Mouse (Mus musculus) layer of hippocampus, adult 8-10 months (tissue): ENCODE results near the gene Pnrc2. TPM values are rescaled to one million over a fixed set of nuclear protein-coding genes. Genes with fewer than 3 reads are reported as not detected.

ENCODE experiments used
- DNase-seq, 2 experiments: peaks; one replicate each; pipeline ENCODE4 v3.0.0; 2022; ENCODE audit warnings: low spot score in 2 of 2
- total RNA-seq, 4 experiments: library from RNA; stranded (reverse); gene quantifications; 2 replicates each; pipeline ENCODE4 v1.2.4; 2022

The Pnrc2 gene
- total RNA-seq, result 10 to 100 TPM; 47.2 to 86.0 (median 47.7) TPM

- DNase-seq, result peak; percentile 86 to 89
Observed at GRCm38 (mm10) chr4:135873526-135874202, at the start of gene Pnrc2. Pnrc2 (minus strand) TSS chr4:135873850.

GRCm38 (mm10) chr4:135922190-135922589, 48.5 kb upstream of the Pnrc2 start:
- DNase-seq, result no peak

GRCm38 (mm10) chr4:135921257-135922120, 47.8 kb upstream of the Pnrc2 start:
- no peak for DNase-seq

GRCm38 (mm10) chr4:135920304-135921241, 46.9 kb upstream of the Pnrc2 start, which contains the start of gene Fuca1:
Fuca1 (plus strand) TSS chr4:135920735.
- DNase-seq, result peak; percentile 90 to 95

- DNase-seq, result no peak
Observed at GRCm38 (mm10) chr4:135919280-135919639, 45.6 kb upstream of the Pnrc2 start.

GRCm38 (mm10) chr4:135918635-135919279, 45.1 kb upstream of the Pnrc2 start:
- no peak for DNase-seq

GRCm38 (mm10) chr4:135913433-135913832, 39.8 kb upstream of the Pnrc2 start:
- DNase-seq, result no peak

GRCm38 (mm10) chr4:135912835-135913234, 39.2 kb upstream of the Pnrc2 start:
- no peak for DNase-seq

- DNase-seq, result no peak
Observed at GRCm38 (mm10) chr4:135912164-135912563, 38.5 kb upstream of the Pnrc2 start.

- no peak for DNase-seq
Observed at GRCm38 (mm10) chr4:135911531-135911930, 37.9 kb upstream of the Pnrc2 start.

- DNase-seq, result no peak
Observed at GRCm38 (mm10) chr4:135909326-135910066, 35.8 kb upstream of the Pnrc2 start.

GRCm38 (mm10) chr4:135906633-135907032, 33.0 kb upstream of the Pnrc2 start:
- no peak for DNase-seq

- no peak for DNase-seq
Observed at GRCm38 (mm10) chr4:135904810-135905209, 31.2 kb upstream of the Pnrc2 start.

GRCm38 (mm10) chr4:135902606-135903242, 29.1 kb upstream of the Pnrc2 start:
- DNase-seq, result no peak

GRCm38 (mm10) chr4:135900008-135900407, 26.4 kb upstream of the Pnrc2 start:
- no peak for DNase-seq

- DNase-seq, result no peak
Observed at GRCm38 (mm10) chr4:135899050-135899448, 25.4 kb upstream of the Pnrc2 start.

- DNase-seq, result no peak
Observed at GRCm38 (mm10) chr4:135898380-135899049, 24.9 kb upstream of the Pnrc2 start.

GRCm38 (mm10) chr4:135896157-135896556, 22.5 kb upstream of the Pnrc2 start:
- DNase-seq, result no peak

GRCm38 (mm10) chr4:135895071-135895571, 21.5 kb upstream of the Pnrc2 start, which contains the start of gene Cnr2:
Cnr2 (plus strand) TSS chr4:135895394.
- no peak for DNase-seq
